Mouse (Mus musculus) liver, embryonic 14.5 days (tissue): ENCODE results near the gene Ltbp4. TPM values are rescaled to one million over a fixed set of nuclear protein-coding genes. Genes with fewer than 3 reads are reported as not detected.
A peak's percentile ranks its signal among the peaks of the same experiment; 100 is the strongest.

Experiments
- ATAC-seq: fragments of 200-750 bp; cut with Nextera tagmentation; 2 replicates; pipeline ENCODE4 v1.8.0; 2017; ENCODE audit warnings: moderate number of reproducible peaks, mild to moderate bottlenecking, moderate library complexity; ENCODE audit not compliant: insufficient read depth
- DNase-seq, 3 experiments: peaks; one replicate each; pipeline ENCODE4 v3.0.0-alpha.2; 2012 to 2013; ENCODE audit warnings: low read depth in 3 of 3, low spot score in 3 of 3
- H3K27ac ChIP-seq: fragments of 300-500 bp; sonication (generic); 2 replicates; pipeline ENCODE4 v1.5.1; 2014; ENCODE audit warnings: moderate library complexity, mild to moderate bottlenecking, control low read depth, inconsistent platforms
- H3K27me3 ChIP-seq: fragments of 300-500 bp; sonication (generic); 2 replicates; pipeline ENCODE4 v1.6.1; 2014; ENCODE audit warnings: mild to moderate bottlenecking, low read length, moderate library complexity; ENCODE audit not compliant: control insufficient read depth, insufficient read depth
- H3K36me3 ChIP-seq: fragments of 300-500 bp; sonication (generic); replicated peaks from 2 replicates; pipeline ENCODE4 v1.6.1; 2014; ENCODE audit warnings: low read depth; ENCODE audit not compliant: control insufficient read depth, insufficient read depth
- H3K4me1 ChIP-seq, 2 experiments: fragments of 200-500 bp in 1 of 2; fragments of 300-500 bp in 1 of 2; sonication (generic) in 1 of 2; replicated peaks; 2 replicates each; pipeline ENCODE4 v1.6.1; 2012 to 2014; ENCODE audit warnings: antibody characterized with exemption in 1 of 2, inconsistent platforms in 1 of 2, low read length in 1 of 2; ENCODE audit not compliant: control insufficient read depth in 2 of 2, insufficient read depth in 2 of 2
- H3K4me2 ChIP-seq: fragments of 300-500 bp; sonication (generic); 2 replicates; pipeline ENCODE4 v1.6.1; 2014; ENCODE audit warnings: low read depth, mild to moderate bottlenecking, control low read depth, moderate library complexity
- H3K4me3 ChIP-seq, 2 experiments: fragments of 200-500 bp in 1 of 2; fragments of 300-500 bp in 1 of 2; sonication (generic) in 1 of 2; 2 replicates each; pipeline ENCODE4 v1.5.1; 2012 to 2014; ENCODE audit warnings: low read depth in 2 of 2, low read length in 2 of 2, mild to moderate bottlenecking in 2 of 2, control low read depth in 1 of 2, inconsistent platforms in 1 of 2, moderate library complexity in 1 of 2; ENCODE audit not compliant: insufficient read depth in 1 of 2
- H3K9ac ChIP-seq: fragments of 300-500 bp; sonication (generic); replicated peaks from 2 replicates; pipeline ENCODE4 v1.6.1; 2014; ENCODE audit warnings: mild to moderate bottlenecking, control low read depth, moderate library complexity
- H3K9me3 ChIP-seq: fragments of 300-500 bp; sonication (generic); 2 replicates; pipeline ENCODE4 v1.6.1; 2016; ENCODE audit warnings: low read length, mixed read lengths; ENCODE audit not compliant: control insufficient read depth
- CTCF ChIP-seq: IDR thresholded peaks from 2 replicates; pipeline ENCODE4 v1.5.1; 2016; ENCODE audit warnings: antibody characterized with exemption, low read depth, control low read depth
- EP300 ChIP-seq: IDR thresholded peaks from 2 replicates; pipeline ENCODE4 v1.6.1; 2016; ENCODE audit warnings: antibody characterized with exemption, low read depth
- WGBS: fragments of 180-500 bp; shearing (Covaris S2); extraction: QIAGEN DNeasy Blood & Tissue Kit; methylation state at CpG from one replicate; pipeline ENCODE4 v1.1.7; 2014; ENCODE audit not compliant: insufficient replicate concordance; 5-methylcytosine and 5-hydroxymethylcytosine counted together
- polyA plus RNA-seq, 2 experiments: library from polyadenylated mRNA; depleted of rRNA in 1 of 2; stranded (reverse) in 1 of 2; unstranded in 1 of 2; fragments of >200 nt; fragmentation: Nextera tagmentation in 1 of 2; extraction: Ambion mirVana in 1 of 2; gene quantifications; 2 replicates each; pipeline versions ENCODE4 v1.2.1 to v1.2.3; 2012 to 2014

Ltbp4 gene
- polyA plus RNA-seq, 2 experiments: 3.0 to 5.2 TPM

DNA sequence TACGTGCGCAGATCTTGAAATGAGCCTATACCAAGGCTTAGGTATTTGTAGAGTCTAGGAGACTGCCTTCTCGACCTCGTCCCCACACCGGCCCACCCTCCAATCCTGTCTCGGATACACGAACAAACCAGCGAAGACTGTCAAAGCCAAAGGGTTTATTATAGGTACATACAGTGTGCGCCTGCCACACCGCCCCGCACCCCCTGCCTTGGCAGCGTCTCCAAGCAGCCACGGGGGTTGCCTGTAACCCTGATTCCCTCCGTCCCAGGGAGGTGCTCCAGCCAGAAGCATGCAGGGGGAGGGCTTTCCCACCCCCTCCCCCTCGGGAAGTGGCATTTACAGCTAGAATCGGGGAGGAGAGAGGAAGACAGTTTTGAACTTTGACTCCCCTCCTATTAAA lies 18.8 kb upstream of the Ltbp4 start:
- peak in 1 of 3 experiments; percentile 17 for DNase-seq

DNA sequence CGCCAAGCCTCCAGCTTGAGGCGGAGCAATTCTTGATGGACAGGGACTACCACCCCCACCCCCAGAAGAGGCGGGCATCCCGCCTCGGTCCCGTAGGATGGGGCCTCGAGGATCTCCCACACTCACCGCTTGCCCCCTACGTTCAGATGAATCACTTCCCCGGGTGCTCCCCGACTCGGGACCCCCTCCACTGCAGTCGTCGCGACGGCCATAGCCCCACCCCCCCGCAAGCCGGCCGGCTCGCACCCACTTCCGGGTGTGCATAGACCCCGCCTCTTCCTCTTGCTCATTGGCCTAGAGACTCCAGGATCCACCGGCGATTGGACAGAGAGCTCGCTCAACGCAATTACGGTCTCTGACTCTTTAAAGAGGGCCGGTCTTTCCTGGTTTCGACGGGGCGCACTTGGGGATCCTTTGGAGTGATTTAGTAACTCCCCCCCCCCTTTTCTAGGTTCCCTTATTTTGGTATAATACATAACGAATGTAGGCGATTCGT lies 18.3 kb upstream of the Ltbp4 start, which contains the start of gene Shkbp1:
TSS of gene Shkbp1 (minus strand) at position 275 of the 496 bp plus-strand sequence.
- no peaks in the 10 kb centered on the region for H3K27me3 ChIP-seq
- H3K9me3 ChIP-seq: no peaks in the 10 kb centered on the region
- H3K9ac ChIP-seq: peak within 1 kb of the TSS; percentile 75
- peak within 1 kb of the TSS; percentile 43 for H3K27ac ChIP-seq
- peaks cover 15 to 39% of the 10 kb centered on the region in 2 experiments for H3K4me1 ChIP-seq
- peak within 1 kb of the TSS; percentile 85 to 93 for H3K4me3 ChIP-seq
- H3K4me2 ChIP-seq: peak within 1 kb of the TSS; percentile 71
- no peaks in the 10 kb centered on the region for H3K36me3 ChIP-seq
- no peak for TF ChIP-seq CTCF
- no peak for TF ChIP-seq EP300
- peak; percentile 89 for ATAC-seq
- peak; percentile 82 to 88 (median 87) for DNase-seq
- 1% methylated on average over 34 of the region's 34 CpGs for WGBS

More for the DNA sequence above, 18.8 kb upstream of the Ltbp4 start:
- Histone ChIP-seq H3K4me3 (peak overlapping the region; percentile 85 to 93), H3K4me2 (peak overlapping the region; percentile 71), H3K9me3 (no peaks in the 10 kb centered on the region), H3K27me3 (no peaks in the 10 kb centered on the region), H3K9ac (peak overlapping the region; percentile 49), H3K27ac (no peak overlapping the region), H3K36me3 (no peaks in the 10 kb centered on the region), H3K4me1 (peaks cover 15 to 43% of the 10 kb centered on the region in 2 experiments)
- WGBS: 3% methylated on average over 16 of the region's 16 CpGs
- peak; percentile 27 for ATAC-seq
- TF ChIP-seq EP300 (no peak), CTCF (no peak)

DNA sequence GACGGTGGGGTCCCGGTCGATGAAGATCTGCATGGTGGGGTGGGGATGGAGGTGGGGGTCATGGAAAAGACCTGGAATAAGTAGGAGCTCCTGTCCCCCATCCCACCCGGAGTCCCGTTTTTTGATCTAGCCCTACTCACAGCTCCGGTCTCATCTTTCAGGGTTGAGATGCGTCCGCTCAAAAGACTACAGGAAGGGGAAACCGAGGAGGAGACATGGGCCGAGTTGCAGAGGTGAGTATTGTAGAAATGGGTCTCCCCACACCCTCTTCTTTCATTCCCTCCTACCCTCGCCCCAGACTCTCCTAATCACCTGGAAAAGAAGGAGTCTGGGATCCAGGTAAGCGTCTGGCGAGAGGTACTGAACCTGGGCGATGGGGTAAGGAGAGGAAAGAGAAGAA lies 17.8 kb upstream of the Ltbp4 start:
- Histone ChIP-seq H3K27ac (peak overlapping the region; percentile 43), H3K4me2 (peak overlapping the region; percentile 71), H3K4me1 (peaks cover 15 to 37% of the 10 kb centered on the region in 2 experiments), H3K9me3 (no peaks in the 10 kb centered on the region), H3K36me3 (0 out of 2 replicates have a peak, but pooled peaks cover 3% of the 10 kb centered on the region), H3K9ac (peak overlapping the region; percentile 75), H3K27me3 (no peaks in the 10 kb centered on the region), H3K4me3 (peak overlapping the region; percentile 85 to 93)
- DNase-seq (peak in 1 of 3 experiments; percentile 24), ATAC-seq (no peak)
- 6% methylated on average over 14 of the region's 14 CpGs for WGBS
- TF ChIP-seq CTCF: no peak
- TF ChIP-seq EP300: no peak

GRCm38 (mm10) chr7:27354783-27355182 lies 17.3 kb upstream of the Ltbp4 start:
- peak overlapping the region; percentile 48 for H3K9ac ChIP-seq
- H3K4me3 ChIP-seq: peak overlapping the region; percentile 85 to 93
- H3K27ac ChIP-seq: peak overlapping the region; percentile 43
- 0 out of 2 replicates have a peak, but pooled peaks cover 3% of the 10 kb centered on the region for H3K36me3 ChIP-seq
- no peaks in the 10 kb centered on the region for H3K27me3 ChIP-seq
- DNase-seq (peak; percentile 49 to 67 (median 61)), ATAC-seq (peak; percentile 66)
- WGBS: 23% methylated on average over 4 of the region's 4 CpGs
- no peaks in the 10 kb centered on the region for H3K9me3 ChIP-seq
- peaks cover 15 to 37% of the 10 kb centered on the region in 2 experiments for H3K4me1 ChIP-seq
- no peak for TF ChIP-seq CTCF
- TF ChIP-seq EP300: peak; percentile 58
- peak overlapping the region; percentile 71 for H3K4me2 ChIP-seq

GRCm38 (mm10) chr7:27354144-27354543 lies 16.7 kb upstream of the Ltbp4 start:
- ATAC-seq (no peak), DNase-seq (peak in 1 of 3 experiments; percentile 55)
- no peaks in the 10 kb centered on the region for H3K9me3 ChIP-seq
- peak overlapping the region; percentile 85 to 93 for H3K4me3 ChIP-seq
- H3K36me3 ChIP-seq: 0 out of 2 replicates have a peak, but pooled peaks cover 3% of the 10 kb centered on the region
- H3K27ac ChIP-seq: peak overlapping the region; percentile 43
- peak overlapping the region; percentile 48 for H3K9ac ChIP-seq
- H3K4me1 ChIP-seq: peaks cover 15 to 37% of the 10 kb centered on the region in 2 experiments
- TF ChIP-seq CTCF: no peak
- peak overlapping the region; percentile 71 for H3K4me2 ChIP-seq
- WGBS: 34% methylated on average over 6 of the region's 6 CpGs
- H3K27me3 ChIP-seq: no peaks in the 10 kb centered on the region
